Mouse (Mus musculus) stomach, embryonic 14.5 days (tissue): Measurements from ENCODE around the gene Dusp15. TPM values are rescaled to one million over a fixed set of nuclear protein-coding genes. Genes with fewer than 3 reads are reported as not detected.

Experiments used
- ATAC-seq: fragments of 200-750 bp; cut with Nextera tagmentation; 2 replicates; pipeline ENCODE4 v1.8.0; 2017; ENCODE audit warnings: low read depth, moderate TSS enrichment; ENCODE audit not compliant: insufficient number of reproducible peaks, insufficient read depth, low FRiP score
- H3K27ac ChIP-seq: fragments of 300-500 bp; sonication (generic); 2 replicates; pipeline ENCODE4 v1.5.1; 2014; ENCODE audit warnings: mild to moderate bottlenecking, low read length, moderate library complexity, mixed read lengths
- H3K27me3 ChIP-seq: fragments of 300-500 bp; sonication (generic); 2 replicates; pipeline ENCODE4 v1.6.1; 2014; ENCODE audit warnings: low read length, control low read depth, mixed read lengths; ENCODE audit not compliant: control insufficient read depth, insufficient read depth
- H3K36me3 ChIP-seq: fragments of 300-500 bp; sonication (generic); 2 replicates; pipeline ENCODE4 v1.6.1; 2014; ENCODE audit warnings: mild to moderate bottlenecking, control low read depth, low read length, moderate library complexity, mixed read lengths; ENCODE audit not compliant: control insufficient read depth, insufficient read depth
- H3K4me1 ChIP-seq: fragments of 300-500 bp; sonication (generic); 2 replicates; pipeline ENCODE4 v1.6.1; 2014; ENCODE audit warnings: low read length, control low read depth, mixed read lengths; ENCODE audit not compliant: control insufficient read depth, insufficient read depth
- H3K4me2 ChIP-seq: fragments of 300-500 bp; sonication (generic); replicated peaks from 2 replicates; pipeline ENCODE4 v1.6.1; 2014; ENCODE audit warnings: low read depth, low read length, control low read depth
- H3K4me3 ChIP-seq: fragments of 300-500 bp; sonication (generic); 2 replicates; pipeline ENCODE4 v1.5.1; 2014; ENCODE audit warnings: low read depth, low read length, control low read depth
- H3K9ac ChIP-seq: fragments of 300-500 bp; sonication (generic); replicated peaks from 2 replicates; pipeline ENCODE4 v1.6.1; 2014; ENCODE audit warnings: low read depth, mild to moderate bottlenecking, control low read depth, low read length, moderate library complexity, mixed read lengths
- H3K9me3 ChIP-seq: fragments of 300-500 bp; sonication (generic); 2 replicates; pipeline ENCODE4 v1.6.1; 2016; ENCODE audit warnings: low read depth, low read length, control low read depth; ENCODE audit not compliant: control insufficient read depth
- WGBS: fragments of 180-500 bp; shearing (Covaris S2); extraction: QIAGEN DNeasy Blood & Tissue Kit; methylation state at CpG from one replicate; pipeline ENCODE4 v1.1.7; 2014; 5-methylcytosine and 5-hydroxymethylcytosine counted together
- polyA plus RNA-seq: library from polyadenylated mRNA; unstranded; fragments of >200 nt; fragmentation: Nextera tagmentation; extraction: Ambion mirVana; gene quantifications from 2 replicates; pipeline ENCODE4 v1.2.1, GENCODE M21; 2014

The Dusp15 gene
- polyA plus RNA-seq, 1 experiment from 2014 or later = 0.13 TPM

- H3K9ac ChIP-seq = no peak overlapping the region
- no peak for ATAC-seq
- peaks cover 8% of the 10 kb centered on the region for H3K4me1 ChIP-seq
- no peak overlapping the region for H3K4me2 ChIP-seq
- H3K9me3 ChIP-seq = no peaks in the 10 kb centered on the region
- 51% methylated on average over 5 of the region's 5 CpGs for WGBS
- no peak overlapping the region for H3K27ac ChIP-seq
- no peak overlapping the region for H3K4me3 ChIP-seq
- H3K27me3 ChIP-seq = no peaks in the 10 kb centered on the region
- H3K36me3 ChIP-seq = no peaks in the 10 kb centered on the region
These were observed 24.1 kb downstream of the Dusp15 start for GRCm38 (mm10) chr2:152927371-152927770.

DNA sequence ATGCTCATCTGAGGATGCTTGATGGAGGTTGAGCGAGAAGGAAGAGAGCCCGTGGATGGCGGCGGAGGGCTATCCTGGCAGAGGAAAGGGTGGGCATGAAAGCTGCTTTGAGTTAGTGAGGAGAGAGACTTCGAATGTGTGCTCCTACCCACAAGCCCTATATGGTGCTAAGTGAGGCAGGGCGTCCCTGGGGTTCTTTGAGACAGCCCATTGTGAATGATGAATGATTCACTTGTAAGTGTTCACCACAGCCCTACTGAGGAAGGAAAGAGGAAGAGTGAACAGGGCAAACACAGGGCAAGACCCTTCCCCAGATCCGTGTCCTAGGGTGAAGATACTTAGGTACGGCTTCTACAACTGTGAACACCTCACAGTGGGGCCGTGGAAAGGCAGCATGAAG is 24.6 kb downstream of the Dusp15 start:
- 69% methylated on average over 9 of the region's 9 CpGs for WGBS

DNA sequence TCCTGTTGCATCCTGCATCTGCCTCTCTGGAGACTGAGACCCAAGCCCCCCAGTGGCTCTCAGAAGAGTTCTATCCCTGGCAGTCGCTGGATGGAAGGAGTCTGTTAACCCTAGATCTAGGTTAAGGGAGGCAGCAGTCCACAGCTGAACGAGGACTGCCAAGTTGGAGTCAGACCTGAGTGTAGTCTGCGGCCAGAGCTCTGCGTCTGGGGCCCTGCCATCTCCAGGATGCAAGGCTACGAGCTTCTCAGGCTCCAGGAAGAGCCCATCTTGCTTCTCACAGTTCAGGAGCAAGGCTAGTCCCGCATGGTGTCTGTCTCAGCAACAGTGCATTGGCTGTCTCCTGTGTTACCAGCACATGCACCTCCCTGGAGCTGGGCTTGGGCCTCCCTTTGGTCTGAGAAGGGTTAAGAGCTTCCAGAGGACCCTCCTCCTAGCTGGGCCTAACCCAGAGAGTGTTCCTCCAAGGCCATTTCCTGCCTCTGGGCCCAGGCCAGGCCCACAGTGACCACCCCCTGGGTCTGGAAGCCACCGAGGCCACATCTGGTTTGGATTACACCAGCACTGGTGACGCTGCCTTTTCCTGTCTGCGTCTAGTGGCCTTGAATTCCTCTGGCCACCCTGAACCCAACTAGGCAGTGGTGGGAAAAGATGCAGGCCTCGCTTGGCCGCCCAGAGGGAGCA is 26.2 kb downstream of the Dusp15 start:
- Histone ChIP-seq H3K27ac (peak overlapping the region; percentile 56; the same call in 1 of the 2 replicates), H3K4me2 (no peak overlapping the region), H3K4me3 (no peak overlapping the region), H3K36me3 (no peaks in the 10 kb centered on the region), H3K9ac (no peak overlapping the region), H3K9me3 (no peaks in the 10 kb centered on the region), H3K27me3 (no peaks in the 10 kb centered on the region), H3K4me1 (peaks cover 8% of the 10 kb centered on the region)
- 46% methylated on average over 11 of the region's 11 CpGs for WGBS
- peak; percentile 50; the same call in 1 of the 2 replicates for ATAC-seq

More for the DNA sequence above, 24.6 kb downstream of the Dusp15 start:
- no peaks in the 10 kb centered on the region for H3K27me3 ChIP-seq
- no peaks in the 10 kb centered on the region for H3K36me3 ChIP-seq
- no peak for ATAC-seq
- peaks cover 8% of the 10 kb centered on the region for H3K4me1 ChIP-seq
- no peak overlapping the region for H3K4me3 ChIP-seq
- no peak overlapping the region for H3K4me2 ChIP-seq
- no peak overlapping the region for H3K27ac ChIP-seq
- no peaks in the 10 kb centered on the region for H3K9me3 ChIP-seq
- H3K9ac ChIP-seq = no peak overlapping the region

- no peaks in the 10 kb centered on the region for H3K9me3 ChIP-seq
- no peak overlapping the region for H3K4me2 ChIP-seq
- H3K4me3 ChIP-seq = no peak overlapping the region
- WGBS = 76% methylated on average over 5 of the region's 5 CpGs
- H3K4me1 ChIP-seq = peaks cover 8% of the 10 kb centered on the region
- ATAC-seq = no peak
- no peak overlapping the region for H3K9ac ChIP-seq
- no peaks in the 10 kb centered on the region for H3K36me3 ChIP-seq
- no peaks in the 10 kb centered on the region for H3K27me3 ChIP-seq
- no peak overlapping the region for H3K27ac ChIP-seq
These were observed 27.0 kb downstream of the Dusp15 start for GRCm38 (mm10) chr2:152924543-152924942.

GRCm38 (mm10) chr2:152924128-152924527 is 27.4 kb downstream of the Dusp15 start:
- Histone ChIP-seq H3K9me3 (no peaks in the 10 kb centered on the region), H3K27ac (no peak overlapping the region), H3K4me3 (no peak overlapping the region), H3K27me3 (no peaks in the 10 kb centered on the region), H3K9ac (no peak overlapping the region), H3K4me1 (peaks cover 8% of the 10 kb centered on the region), H3K36me3 (no peaks in the 10 kb centered on the region), H3K4me2 (no peak overlapping the region)
- whole genome bisulfite sequencing = 55% methylated on average over 8 of the region's 8 CpGs
- no peak for ATAC-seq

DNA sequence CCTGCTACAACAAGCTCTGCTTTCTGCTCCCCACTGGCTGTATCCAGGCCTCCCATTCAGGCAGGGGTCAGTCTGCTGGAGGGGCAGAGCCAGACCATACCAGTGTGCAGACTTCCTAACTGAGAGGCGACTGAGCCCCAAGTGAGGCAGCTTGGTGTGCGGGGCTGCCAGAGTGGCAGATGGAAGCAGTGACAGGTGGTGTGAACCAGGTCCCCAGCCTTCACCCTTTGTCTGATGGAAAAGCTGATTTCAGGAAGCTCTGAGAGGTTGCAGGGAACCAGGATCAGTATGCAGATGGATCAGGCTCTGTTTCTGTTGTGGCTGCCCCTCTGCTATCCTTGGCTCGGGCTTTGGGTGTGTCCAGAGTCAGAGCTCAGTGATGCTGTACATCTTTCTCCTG is 27.9 kb downstream of the Dusp15 start:
- Histone ChIP-seq H3K4me2 (no peak overlapping the region), H3K9me3 (no peaks in the 10 kb centered on the region), H3K27me3 (no peaks in the 10 kb centered on the region), H3K9ac (no peak overlapping the region), H3K4me3 (no peak overlapping the region), H3K36me3 (no peaks in the 10 kb centered on the region), H3K27ac (no peak overlapping the region), H3K4me1 (peaks cover 8% of the 10 kb centered on the region)
- ATAC-seq = no peak
- 80% methylated on average over 3 of the region's 3 CpGs for WGBS

DNA sequence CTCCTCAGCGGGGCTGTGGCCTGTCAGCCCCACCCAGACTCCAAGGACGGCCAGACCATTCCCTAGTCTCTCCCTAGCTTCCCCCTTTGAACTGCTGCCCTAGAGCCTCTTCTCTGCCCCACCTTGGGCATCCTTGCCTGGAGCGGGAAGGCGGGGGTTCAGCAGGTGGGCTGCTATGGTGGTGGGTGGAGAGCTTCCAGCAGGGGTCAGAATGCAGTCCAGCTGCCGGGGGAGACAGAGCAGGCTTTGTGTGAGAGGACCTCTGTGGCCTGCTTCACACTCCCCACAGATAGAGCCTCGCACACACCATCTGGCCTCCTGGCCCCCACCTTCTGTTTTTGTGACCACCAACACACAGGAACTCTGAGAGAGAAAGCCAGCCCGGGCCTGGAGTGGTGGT is 29.1 kb downstream of the Dusp15 start:
- no peak overlapping the region for H3K9ac ChIP-seq
- no peak overlapping the region for H3K4me2 ChIP-seq
- H3K27me3 ChIP-seq = no peaks in the 10 kb centered on the region
- ATAC-seq = no peak
- H3K27ac ChIP-seq = no peak overlapping the region
- H3K4me3 ChIP-seq = no peak overlapping the region
- H3K9me3 ChIP-seq = no peaks in the 10 kb centered on the region
- WGBS = 35% methylated on average over 7 of the region's 7 CpGs
- no peaks in the 10 kb centered on the region for H3K36me3 ChIP-seq
- H3K4me1 ChIP-seq = peaks cover 6% of the 10 kb centered on the region

DNA sequence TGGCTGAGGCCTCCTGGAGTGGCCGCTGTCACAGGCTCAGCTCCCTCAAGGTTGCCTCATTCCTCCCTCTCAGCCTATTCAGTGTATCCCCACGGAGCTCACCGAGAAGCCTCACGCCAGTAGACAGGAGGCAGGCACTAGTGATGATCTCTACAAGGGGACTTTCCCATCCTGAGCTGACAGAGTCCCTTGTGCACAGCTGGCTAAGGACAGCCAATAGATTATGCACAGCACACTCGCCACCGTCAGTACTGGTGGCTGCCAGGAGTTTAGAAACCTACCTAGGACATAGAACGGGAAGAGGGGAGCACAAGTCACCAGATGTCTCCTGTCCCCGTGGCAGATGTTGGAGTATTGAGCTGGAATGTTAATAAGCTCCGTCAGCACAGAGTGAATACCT is 33.8 kb downstream of the Dusp15 start:
- Histone ChIP-seq H3K9me3 (no peaks in the 10 kb centered on the region), H3K27ac (no peak overlapping the region), H3K4me3 (no peak overlapping the region), H3K4me2 (no peak overlapping the region), H3K4me1 (no peaks in the 10 kb centered on the region), H3K27me3 (peaks cover 11% of the 10 kb centered on the region), H3K36me3 (no peaks in the 10 kb centered on the region), H3K9ac (no peak overlapping the region)
- ATAC-seq = no peak
- WGBS = 38% methylated on average over 9 of the region's 9 CpGs

DNA sequence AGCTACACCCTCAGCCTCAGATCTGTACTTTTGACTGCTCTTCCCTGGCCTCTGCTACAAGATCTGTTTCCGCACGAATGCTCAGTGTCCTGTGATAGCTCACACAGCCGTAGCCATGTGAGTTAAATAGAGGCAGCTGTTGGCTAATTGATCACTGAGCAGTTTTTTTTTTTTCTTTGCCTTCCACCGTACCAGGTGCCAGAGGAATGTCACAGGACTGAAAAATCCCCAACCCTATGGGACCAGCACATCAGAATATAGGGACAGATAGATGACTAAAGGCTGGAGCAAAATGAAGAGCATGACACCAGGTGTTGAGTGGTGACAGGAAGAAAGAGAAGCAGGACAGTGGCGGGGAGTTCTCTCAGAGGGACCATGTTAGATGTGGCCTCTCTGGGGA is 35.4 kb downstream of the Dusp15 start:
- no peaks in the 10 kb centered on the region for H3K4me1 ChIP-seq
- H3K4me2 ChIP-seq = no peak overlapping the region
- 53% methylated on average over 5 of the region's 5 CpGs for WGBS
- ATAC-seq = no peak
- H3K4me3 ChIP-seq = no peak overlapping the region
- peaks cover 17% of the 10 kb centered on the region for H3K27me3 ChIP-seq
- H3K9me3 ChIP-seq = no peaks in the 10 kb centered on the region
- H3K9ac ChIP-seq = no peak overlapping the region
- H3K36me3 ChIP-seq = no peaks in the 10 kb centered on the region
- H3K27ac ChIP-seq = no peak overlapping the region
